ENCODE assay signal across 14 mouse cellular contexts in the genomic region with DNA sequence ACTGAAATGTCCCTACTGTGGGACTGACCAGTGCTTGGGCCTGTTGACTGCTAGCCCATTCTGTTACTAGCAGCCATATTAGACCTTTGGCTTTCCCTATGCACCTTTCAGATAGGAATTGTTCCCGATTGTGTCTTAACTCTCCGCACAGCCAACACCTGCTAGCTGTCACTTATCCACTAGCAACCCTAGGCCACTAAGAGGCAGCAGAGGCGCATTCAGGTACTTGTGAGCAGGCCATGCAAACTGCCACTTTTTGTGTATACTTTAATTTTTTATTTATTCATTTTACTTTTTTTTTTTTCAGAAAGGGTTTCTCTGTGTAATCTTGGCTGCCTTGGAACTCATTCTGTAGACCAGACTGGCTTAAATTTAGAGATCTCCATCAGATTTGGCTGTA. TPM values are rescaled to one million over a fixed set of nuclear protein-coding genes. Genes with fewer than 3 reads are reported as not detected.
DNase-seq lines count a peak whose midpoint lies in the region; ATAC-seq and TF ChIP-seq lines count a peak whose summit lies in the region.
"Had no signal": no experiment of that assay in that cellular context is flagged by ENCODE, and none has a peak within 500 bp of the region (broad histone marks: within the 10 kb centered on the region; RNA-seq: fewer than 3 reads in every experiment).

No protein-coding gene starts in this region.

- peak; percentile 66 for TF ChIP-seq CTCF in heart, adult 2 months (IDR thresholded peaks at IDR 0.05)
- peak; percentile 42 for TF ChIP-seq CTCF in liver, embryonic 14.5 days (IDR thresholded peaks at IDR 0.05; ENCODE audit: low read depth)
- TF ChIP-seq CTCF in CH12.LX (conservative IDR thresholded peaks at IDR 0.05 in 1 of 2, IDR thresholded peaks at IDR 0.05 in 1 of 2; ENCODE audit: low read depth in 2 of 2, low read length in 2 of 2): peak in 1 of 2 experiments; percentile 57; a peak in 2 of 4 replicates

- H3K4me2 ChIP-seq in liver, embryonic 14.5 days (ENCODE audit: low read depth): no peak overlapping the region
- no peak overlapping the region for H3K4me2 ChIP-seq in liver, embryonic 12.5 days
- no peak overlapping the region for H3K4me2 ChIP-seq in CH12.LX (ENCODE audit: insufficient read depth, low read depth, poor library complexity, severe bottlenecking)
- H3K4me2 ChIP-seq in heart, embryonic 12.5 days: no peak overlapping the region

- no peak for TF ChIP-seq POLR2A in heart, adult 2 months (IDR thresholded peaks at IDR 0.05; ENCODE audit: insufficient read depth, low read depth, low read length)
- TF ChIP-seq POLR2A in CH12.LX (IDR thresholded peaks at IDR 0.05; ENCODE audit: low read depth, low read length): no peak

- dilution Hi-C loops in CH12.LX (cut with MboI; ENCODE audit: extremely low pct_ligation_motif_present, extremely low pct_unique_long_range_greater_than_20kb, low sequenced_read_pairs): no loop called here

- H3K4me3 ChIP-seq in heart, adult 2 months: no peak overlapping the region
- no peak overlapping the region for H3K4me3 ChIP-seq in liver, embryonic 14.5 days (ENCODE audit: insufficient read depth in 1 of 2, low read depth in 2 of 2, low read length in 2 of 2)
- no peak overlapping the region for H3K4me3 ChIP-seq in liver, embryonic 12.5 days
- no peak overlapping the region for H3K4me3 ChIP-seq in CH12.LX (replicated peaks in 1 of 3; ENCODE audit: low read depth in 2 of 3, low read length in 2 of 3, poor library complexity in 1 of 3)
- no peak overlapping the region for H3K4me3 ChIP-seq in heart, embryonic 12.5 days
- H3K4me3 ChIP-seq: heart, embryonic 10.5 days; hindbrain, embryonic 10.5 days had no signal

- H3K79me2 ChIP-seq in heart, adult 2 months (replicated peaks; ENCODE audit: control insufficient read depth, insufficient read depth, low read length): no peaks in the 10 kb centered on the region
- no peaks in the 10 kb centered on the region for H3K79me2 ChIP-seq in CH12.LX (replicated peaks; ENCODE audit: control insufficient read depth, extremely low read depth, insufficient read depth, poor library complexity, severe bottlenecking)

- no peak for ATAC-seq in liver, embryonic 14.5 days (ENCODE audit: insufficient read depth)
- no peak for ATAC-seq in liver, embryonic 12.5 days
- ATAC-seq in heart, embryonic 12.5 days (ENCODE audit: insufficient number of reproducible peaks, low FRiP score): no peak
- ATAC-seq: forebrain, embryonic 14.5 days had no signal

- no peaks in the 10 kb centered on the region for H3K4me1 ChIP-seq in heart, adult 2 months (ENCODE audit: control insufficient read depth, insufficient read depth, low read length)
- no peaks in the 10 kb centered on the region for H3K4me1 ChIP-seq in liver, embryonic 14.5 days (replicated peaks; ENCODE audit: control insufficient read depth in 2 of 2, insufficient read depth in 2 of 2, low read length in 1 of 2)
- H3K4me1 ChIP-seq in liver, embryonic 12.5 days: peaks cover 21% of the 10 kb centered on the region
- H3K4me1 ChIP-seq in CH12.LX (ENCODE audit: control insufficient read depth in 1 of 2, insufficient read depth in 2 of 2): peaks cover 0 to 8% of the 10 kb centered on the region in 2 experiments; a peak in 2 of 4 replicates
- peaks cover 18% of the 10 kb centered on the region for H3K4me1 ChIP-seq in heart, embryonic 12.5 days (replicated peaks)

- in situ Hi-C loops in CH12.LX (cut with MboI; ENCODE audit: low pct_ligation_motif_present, low pct_unique_long_range_greater_than_20kb, low sequenced_read_pairs): no loop called here

- no peaks in the 10 kb centered on the region for H3K9me3 ChIP-seq in liver, embryonic 14.5 days (ENCODE audit: control insufficient read depth, low read length)
- no peaks in the 10 kb centered on the region for H3K9me3 ChIP-seq in liver, embryonic 12.5 days (replicated peaks)
- no peaks in the 10 kb centered on the region for H3K9me3 ChIP-seq in CH12.LX (replicated peaks; ENCODE audit: low read length)
- no peaks in the 10 kb centered on the region for H3K9me3 ChIP-seq in heart, embryonic 12.5 days (replicated peaks)
- H3K9me3 ChIP-seq: heart, embryonic 10.5 days; hindbrain, embryonic 10.5 days had no signal

- no peak for DNase-seq in heart, adult 2 months
- no peak for DNase-seq in heart, postnatal 25 days (ENCODE audit: low spot score)
- DNase-seq in liver, embryonic 14.5 days (ENCODE audit: low read depth in 3 of 3, low spot score in 3 of 3): no peak
- no peak for DNase-seq in CH12.LX (ENCODE audit: extremely low read depth)
- peak; percentile 50 for DNase-seq in brain, adult 2 months (ENCODE audit: low read depth, low spot score)
- DNase-seq in Muller cell, postnatal 12 days (ENCODE audit: inconsistent ontology term): no peak
- DNase-seq: adrenal gland, adult 2 months; gastrocnemius, postnatal 10 days; kidney, adult 11 months had no signal

- 87% methylated on average over 3 of the region's 3 CpGs for WGBS in heart, adult 2 months
- 73% methylated on average over 3 of the region's 3 CpGs for WGBS in liver, embryonic 14.5 days (ENCODE audit: insufficient replicate concordance)
- WGBS in liver, embryonic 12.5 days (ENCODE audit: insufficient replicate concordance): 71% methylated on average over 3 of the region's 3 CpGs
- WGBS in heart, embryonic 12.5 days: 76% methylated on average over 3 of the region's 3 CpGs

- H3K9ac ChIP-seq in heart, adult 2 months (ENCODE audit: low read depth, low read length): no peak overlapping the region
- no peak overlapping the region for H3K9ac ChIP-seq in liver, embryonic 14.5 days (replicated peaks)
- no peak overlapping the region for H3K9ac ChIP-seq in liver, embryonic 12.5 days
- no peak overlapping the region for H3K9ac ChIP-seq in CH12.LX (ENCODE audit: insufficient read depth, low read depth)
- H3K9ac ChIP-seq in heart, embryonic 12.5 days: no peak overlapping the region

- no peaks in the 10 kb centered on the region for H3K27me3 ChIP-seq in heart, adult 2 months (ENCODE audit: control insufficient read depth, insufficient read depth, low read length)
- no peaks in the 10 kb centered on the region for H3K27me3 ChIP-seq in liver, embryonic 14.5 days (ENCODE audit: control insufficient read depth, insufficient read depth, low read length)
- no peaks in the 10 kb centered on the region for H3K27me3 ChIP-seq in liver, embryonic 12.5 days (replicated peaks)
- H3K27me3 ChIP-seq in CH12.LX (replicated peaks): no peaks in the 10 kb centered on the region
- no peaks in the 10 kb centered on the region for H3K27me3 ChIP-seq in heart, embryonic 12.5 days (replicated peaks)

- no peaks in the 10 kb centered on the region for H3K36me3 ChIP-seq in heart, adult 2 months (ENCODE audit: control insufficient read depth, insufficient read depth, low read length)
- no peaks in the 10 kb centered on the region for H3K36me3 ChIP-seq in liver, embryonic 14.5 days (replicated peaks; ENCODE audit: control insufficient read depth, insufficient read depth, low read depth)
- peaks cover 4% of the 10 kb centered on the region; the same call in 1 of the 2 replicates for H3K36me3 ChIP-seq in liver, embryonic 12.5 days
- peaks cover 0 to 22% of the 10 kb centered on the region in 2 experiments for H3K36me3 ChIP-seq in CH12.LX (replicated peaks in 1 of 2; ENCODE audit: control insufficient read depth in 1 of 2, insufficient read depth in 1 of 2, low read length in 1 of 2)
- H3K36me3 ChIP-seq in heart, embryonic 12.5 days: no peaks in the 10 kb centered on the region

- no peak for TF ChIP-seq EP300 in heart, adult 2 months (IDR thresholded peaks at IDR 0.05; ENCODE audit: insufficient read depth, low read depth, low read length)
- TF ChIP-seq EP300 in liver, embryonic 14.5 days (IDR thresholded peaks at IDR 0.05; ENCODE audit: low read depth): no peak
- no peak for TF ChIP-seq EP300 in CH12.LX (IDR thresholded peaks at IDR 0.05; ENCODE audit: low read length)

- peak; percentile 37 for TF ChIP-seq RAD21 in CH12.LX (IDR thresholded peaks at IDR 0.05; ENCODE audit: low read depth, low read length)

- H3K27ac ChIP-seq in heart, adult 2 months: no peak overlapping the region
- H3K27ac ChIP-seq in liver, embryonic 14.5 days: no peak overlapping the region
- H3K27ac ChIP-seq in liver, embryonic 12.5 days: no peak overlapping the region
- H3K27ac ChIP-seq in CH12.LX (ENCODE audit: insufficient read depth, low read depth): no peak overlapping the region
- H3K27ac ChIP-seq in heart, embryonic 12.5 days (ENCODE audit: poor library complexity, severe bottlenecking): no peak overlapping the region
- H3K27ac ChIP-seq: heart, embryonic 10.5 days; hindbrain, embryonic 10.5 days had no signal

- intact Hi-C loops in heart, adult 2 months (cut with DNase I): loop anchor here (5.0 kb wide), 1 partner anchor 147 kb away; no protein-coding TSS in a partner anchor
- intact Hi-C loops in heart, postnatal 25 days (cut with DNase I): no loop called here

TF ChIP-seq in CH12.LX, 34 proteins besides CTCF, POLR2A, EP300 and RAD21:
- TF ChIP-seq NELFE (IDR thresholded peaks at IDR 0.05; ENCODE audit: low read depth, low read length): no peak
- TF ChIP-seq SMC3 (IDR thresholded peaks at IDR 0.05; ENCODE audit: low read depth, low read length): no peak

RNA-seq across cellular contexts. Expression of gene Hspb1, which starts 13.0 kb away (rescaled TPM):
- 100 to 1,000 TPM; 434 to 446 TPM for total RNA-seq in heart, adult 2 months (2021)
- polyA plus RNA-seq in heart, adult 2 months (2012; rRNA removed): 427 and 635 TPM in 2 replicates
- total RNA-seq in heart, postnatal 25 days (2021): 100 to 1,000 TPM; 385 to 513 TPM
- 1.7 and 1.9 TPM in 2 replicates for polyA plus RNA-seq in liver, embryonic 14.5 days (2012; rRNA removed)
- polyA plus RNA-seq in liver, embryonic 14.5 days (2014; fragmentation: Nextera tagmentation; extraction: Ambion mirVana): 1.7 and 1.8 TPM in 2 replicates
- polyA plus RNA-seq in liver, embryonic 12.5 days (2016; fragmentation: Nextera tagmentation; extraction: Ambion mirVana): 7.4 TPM in 2 replicates
- 0.97 and 1.1 TPM in 2 replicates for total RNA-seq in CH12.LX (2012; rRNA removed)
- total RNA-seq in CH12.LX (2014; rRNA removed): 1.7 and 2.6 TPM in 2 replicates
- polyA plus RNA-seq in CH12.LX (2012; ENCODE audit: insufficient read length, low read depth): 3.6 and 3.8 TPM in 2 replicates
- 916 and 1,021 TPM in 2 replicates for polyA plus RNA-seq in heart, embryonic 12.5 days (2016; fragmentation: Nextera tagmentation; extraction: Ambion mirVana)

RNA-seq across cellular contexts. Expression of gene Ywhag, which starts 33.7 kb away (rescaled TPM):
- total RNA-seq in heart, adult 2 months (2021): 100 to 1,000 TPM; 275 to 304 TPM
- polyA plus RNA-seq in heart, adult 2 months (2012; rRNA removed): 99.0 and 116 TPM in 2 replicates
- total RNA-seq in heart, postnatal 25 days (2021): 100 to 1,000 TPM; 285 to 296 TPM
- 21.7 and 25.9 TPM in 2 replicates for polyA plus RNA-seq in liver, embryonic 14.5 days (2012; rRNA removed)
- polyA plus RNA-seq in liver, embryonic 14.5 days (2014; fragmentation: Nextera tagmentation; extraction: Ambion mirVana): 26.3 and 30.1 TPM in 2 replicates
- polyA plus RNA-seq in liver, embryonic 12.5 days (2016; fragmentation: Nextera tagmentation; extraction: Ambion mirVana): 121 and 128 TPM in 2 replicates
- total RNA-seq in CH12.LX (2012; rRNA removed) (77.3 and 89.2 TPM in 2 replicates), CH12.LX (2014; rRNA removed) (46.4 and 55.3 TPM in 2 replicates)
- polyA plus RNA-seq in CH12.LX (2012; ENCODE audit: insufficient read length, low read depth): 233 and 239 TPM in 2 replicates
- 214 and 222 TPM in 2 replicates for polyA plus RNA-seq in heart, embryonic 12.5 days (2016; fragmentation: Nextera tagmentation; extraction: Ambion mirVana)

Comparison
In these comparisons a context has a peak if more than half of its experiments do, and no peak if none do; other contexts are left out.
1. RNA of gene Hspb1, which starts 13.0 kb away (polyA plus RNA-seq): 916 to 1,021 TPM in heart, embryonic 12.5 days and 427 to 635 TPM in heart, adult 2 months; 7.4 TPM in liver, embryonic 12.5 days, 3.6 to 3.8 TPM in CH12.LX and 1.7 to 1.9 TPM in liver, embryonic 14.5 days; every median in the first group is over 10 times any median in the second.